Mouse (Mus musculus): ENCODE results near the gene Pik3r3. TPM values are rescaled to one million over a fixed set of nuclear protein-coding genes. Genes with fewer than 3 reads are reported as not detected.

Gene Pik3r3
- total RNA-seq, 2 experiments from 2014 or later = 37.2 to 42.8 TPM

DNA sequence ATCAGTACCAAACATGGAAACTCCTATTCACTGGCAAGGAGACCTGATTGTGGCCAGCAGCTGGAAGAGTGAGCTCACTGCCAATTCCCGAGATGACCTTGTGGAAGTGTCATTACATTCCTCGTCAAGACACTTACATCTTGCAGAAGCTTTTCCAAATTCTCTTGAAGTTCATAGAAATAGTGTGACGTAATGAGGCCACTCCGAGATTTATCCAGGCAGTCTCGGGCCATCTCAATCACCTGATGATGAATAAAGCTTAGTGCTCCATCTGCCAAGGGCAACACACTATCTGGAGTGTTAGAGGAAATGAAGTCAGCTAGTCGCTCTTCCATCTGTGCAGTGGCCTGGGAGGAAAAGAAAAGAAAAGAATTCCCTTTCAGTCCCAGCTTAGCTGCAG, 100.7 kb downstream of the Pik3r3 start:
- DNase-seq (ENCODE audit: extremely low spot score in 1 of 2, low spot score in 2 of 2) = no peak
- no peak for TF ChIP-seq CTCF (IDR thresholded peaks at IDR 0.05)
- intact Hi-C loops (cut with DNase I) = no loop called here

DNA sequence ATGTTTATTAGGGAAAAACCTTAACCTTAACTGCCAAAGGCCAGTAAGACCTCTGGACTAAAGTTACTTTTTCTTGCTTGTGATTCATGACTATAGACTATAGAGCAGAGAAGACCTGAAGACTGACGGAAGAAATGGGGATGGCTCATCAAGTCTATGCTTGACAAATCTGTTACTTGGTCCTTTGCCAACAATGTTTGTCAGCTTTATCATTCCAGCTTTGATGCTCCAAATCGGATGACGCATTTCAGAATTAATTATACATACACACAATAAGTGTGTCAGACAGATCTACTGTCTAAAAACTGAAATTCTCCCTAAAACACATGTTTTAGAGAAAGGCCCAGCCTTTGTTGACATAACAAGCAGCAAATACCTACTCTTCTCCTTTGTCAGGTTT, 107.8 kb downstream of the Pik3r3 start:
- no peak overlapping the region for H3K27ac ChIP-seq
- DNase-seq (ENCODE audit: extremely low spot score in 1 of 2, low spot score in 2 of 2) = no peak
- intact Hi-C loops (cut with DNase I) = no loop called here
- H3K4me3 ChIP-seq = no peak overlapping the region
- TF ChIP-seq CTCF (IDR thresholded peaks at IDR 0.05) = no peak

More for the DNA sequence above, 100.7 kb downstream of the Pik3r3 start:
- H3K4me3 ChIP-seq = no peak overlapping the region
- H3K27ac ChIP-seq = no peak overlapping the region

DNA sequence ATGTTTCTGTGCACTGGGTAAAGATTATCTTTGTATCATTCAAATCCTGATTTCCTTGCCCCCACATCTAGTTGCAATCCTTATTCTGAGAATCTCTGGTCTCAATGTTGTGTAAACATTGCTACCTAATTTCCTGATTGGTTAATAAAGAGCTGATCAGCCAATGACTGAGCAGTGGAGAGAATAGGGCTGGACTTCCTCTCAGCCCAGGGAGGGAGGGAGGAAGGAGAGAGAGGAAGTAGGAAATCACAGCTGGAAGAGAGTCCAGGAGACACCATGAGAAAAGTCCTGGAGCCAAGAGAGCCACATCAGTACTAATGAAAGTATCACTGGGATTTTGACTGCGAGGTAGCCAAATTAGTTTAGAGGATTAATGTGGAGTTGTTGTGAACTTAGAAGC, 114.9 kb downstream of the Pik3r3 start:
- DNase-seq (ENCODE audit: extremely low spot score in 1 of 2, low spot score in 2 of 2) = no peak
- TF ChIP-seq CTCF (IDR thresholded peaks at IDR 0.05) = no peak
- Histone ChIP-seq H3K4me3 (no peak overlapping the region), H3K27ac (no peak overlapping the region)
- intact Hi-C loops (cut with DNase I) = no loop called here

DNA sequence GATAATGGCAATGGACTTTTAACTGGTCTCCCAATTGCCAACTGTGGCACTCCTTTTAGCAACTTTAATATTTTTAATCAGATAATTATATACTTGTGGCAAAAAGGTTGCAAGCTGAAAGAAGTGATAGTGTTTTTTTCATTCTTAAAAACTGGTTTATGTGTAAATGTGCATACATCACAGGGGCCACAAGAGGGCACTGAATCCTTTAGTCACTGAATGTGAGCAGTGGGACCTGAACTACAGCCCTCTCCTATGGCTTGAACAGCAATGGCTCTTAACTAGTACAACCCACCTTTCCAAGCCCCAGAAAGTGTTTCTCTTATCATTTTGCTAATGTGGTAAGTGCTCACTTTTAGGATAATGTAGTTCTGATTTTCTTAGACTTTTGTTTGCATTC, 120.7 kb downstream of the Pik3r3 start:
- peak; percentile 44 to 54 for DNase-seq (ENCODE audit: extremely low spot score in 1 of 2, low spot score in 2 of 2)
- intact Hi-C loops (cut with DNase I) = loop anchor here (1.0 to 5.0 kb wide), 4 partner anchors 62 to 175 kb away; partner anchors contain the start of genes Ipp and Tspan1
- peak; percentile 79 for TF ChIP-seq CTCF (IDR thresholded peaks at IDR 0.05)
- H3K4me3 ChIP-seq = no peak overlapping the region
- H3K27ac ChIP-seq = no peak overlapping the region

- Histone ChIP-seq H3K27ac (no peak overlapping the region), H3K4me3 (no peak overlapping the region)
- DNase-seq (ENCODE audit: extremely low spot score in 1 of 2, low spot score in 2 of 2) = no peak
- intact Hi-C loops (cut with DNase I) = no loop called here
- no peak for TF ChIP-seq CTCF (IDR thresholded peaks at IDR 0.05)
Observed at GRCm38 (mm10) chr4:116352496-116352895, 131.1 kb downstream of the Pik3r3 start.

Other genes with a start within 250 kb of the Pik3r3 start
- 100 to 1,000 TPM; 100 to 103 TPM for gene Faah, start 203.7 kb upstream of the Pik3r3 start, total RNA-seq (2021)
- 10 to 100 TPM; 10.9 to 12.8 TPM for gene Nsun4, start 167.7 kb upstream of the Pik3r3 start, total RNA-seq (2021)
- 100 to 1,000 TPM; 414 to 441 TPM for gene Uqcrh, start 146.5 kb upstream of the Pik3r3 start, total RNA-seq (2021)
- 10 to 100 TPM; 45.2 to 49.9 TPM for gene Lrrc41, start 146.3 kb upstream of the Pik3r3 start, total RNA-seq (2021)
- gene Rad54l, start 97.9 kb upstream of the Pik3r3 start, total RNA-seq (2021) = under 1 TPM; 0.77 to 0.89 TPM
- 10 to 100 TPM; 80.2 to 85.6 TPM for gene Pomgnt1, start 97.8 kb upstream of the Pik3r3 start, total RNA-seq (2021)
- gene Lurap1, start 70.3 kb upstream of the Pik3r3 start, total RNA-seq (2021) = 10 to 100 TPM; 28.4 to 31.2 TPM
- gene Tspan1, start 54.0 kb upstream of the Pik3r3 start, total RNA-seq (2021) = not detected
- gene 1700042G07Rik, start 48.2 kb upstream of the Pik3r3 start, total RNA-seq (2021) = not detected
- gene Gm49337, start 48.2 kb upstream of the Pik3r3 start, total RNA-seq (2021) = 1 to 10 TPM; 1.4 to 2.9 TPM
- gene Mast2, start 242.6 kb downstream of the Pik3r3 start, total RNA-seq (2021) = 100 to 1,000 TPM; 115 to 121 TPM

Data from left cerebral cortex, adult 2 months (tissue).